Mouse (Mus musculus): ENCODE results near the gene Cby3.

GRCm38 (mm10) chr11:50373086-50373485, 18.8 kb downstream of the Cby3 start:
- TF ChIP-seq CTCF (IDR thresholded peaks at IDR 0.05; ENCODE audit: low read depth, low read length) (no peak), POLR2A (IDR thresholded peaks at IDR 0.05; ENCODE audit: insufficient read depth, low read length) (no peak)
